Mouse (Mus musculus): ENCODE data around the gene Cd164l2.

- TF ChIP-seq POLR2A (IDR thresholded peaks at IDR 0.05; ENCODE audit: borderline replicate concordance, extremely low read depth, insufficient read depth, insufficient read length, poor library complexity, severe bottlenecking) (no peak), CTCF (IDR thresholded peaks at IDR 0.05; ENCODE audit: borderline replicate concordance, extremely low read depth, insufficient read depth, insufficient read length) (no peak)
Observed at GRCm38 (mm10) chr4:133198337-133199180, 13.4 kb upstream of the Cd164l2 start.
